Mouse (Mus musculus) G1E (cell line): Measurements from ENCODE around the gene Prm3.

Experiments used
- CTCF ChIP-seq: IDR thresholded peaks from 2 replicates; pipeline ENCODE4 v1.5.1; 2012; ENCODE audit warnings: low read depth, low read length, inconsistent platforms, mixed read lengths
- GATA1 ChIP-seq: IDR thresholded peaks from 2 replicates; pipeline ENCODE4 v1.6.1; 2012; ENCODE audit warnings: borderline replicate concordance, low read length, inconsistent platforms, mixed read lengths
- GATA2 ChIP-seq: IDR thresholded peaks from 2 replicates; pipeline ENCODE4 v1.6.1; 2012; ENCODE audit warnings: low read depth, low read length, inconsistent platforms, borderline replicate concordance
- POLR2AphosphoS5 ChIP-seq: IDR thresholded peaks from 2 replicates; pipeline ENCODE4 v1.6.1; 2012; ENCODE audit warnings: low read depth, low read length, inconsistent platforms; ENCODE audit not compliant: insufficient replicate concordance
- TAL1 ChIP-seq: conservative IDR thresholded peaks from 2 replicates; pipeline ENCODE4 v1.6.1; 2012; ENCODE audit warnings: low read depth, low read length, inconsistent platforms, mixed read lengths

DNA sequence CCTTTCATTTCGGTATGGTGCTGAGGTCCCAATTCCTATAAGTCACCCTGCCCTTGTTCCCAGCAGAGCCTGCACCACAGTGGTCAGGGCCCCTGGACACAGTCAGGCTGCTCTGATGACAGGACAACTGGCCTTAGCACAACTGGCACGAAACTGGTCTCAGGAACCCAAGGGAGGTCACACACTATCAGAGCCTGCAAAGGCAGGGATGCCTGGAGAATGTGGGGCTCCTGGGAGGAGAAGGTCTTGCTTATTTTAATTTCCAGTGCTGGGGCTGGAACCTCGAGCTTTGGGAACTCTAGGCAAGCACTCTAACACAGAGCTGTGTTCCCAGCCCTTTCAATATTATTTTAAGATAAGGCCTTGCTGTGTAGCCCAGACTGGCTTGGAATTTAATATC is 29.3 kb upstream of the Prm3 start:
- no peak for TF ChIP-seq CTCF
- TF ChIP-seq GATA1 = no peak
- no peak for TF ChIP-seq POLR2AphosphoS5
- TF ChIP-seq GATA2 = no peak
- TF ChIP-seq TAL1 = no peak
